Mouse (Mus musculus) heart, embryonic 16.5 days (tissue): ENCODE results near the gene Dis3. TPM values are rescaled to one million over a fixed set of nuclear protein-coding genes. Genes with fewer than 3 reads are reported as not detected.

Experiments
- ATAC-seq: fragments of 200-750 bp; cut with Nextera tagmentation; replicated peaks from 2 replicates; pipeline ENCODE4 v1.8.0; 2017; ENCODE audit warnings: moderate number of reproducible peaks; ENCODE audit not compliant: insufficient read depth, low FRiP score; ENCODE audit errors: extremely low read depth
- H3K27ac ChIP-seq: fragments of 300-500 bp; sonication (generic); 2 replicates; pipeline ENCODE4 v1.5.1; 2014; ENCODE audit warnings: mild to moderate bottlenecking, low read length, control low read depth, moderate library complexity
- H3K27me3 ChIP-seq: fragments of 300-500 bp; sonication (generic); 2 replicates; pipeline ENCODE4 v1.6.1; 2014; ENCODE audit warnings: low read length, mixed read lengths; ENCODE audit not compliant: control insufficient read depth, insufficient read depth
- H3K36me3 ChIP-seq: fragments of 300-500 bp; sonication (generic); 2 replicates; pipeline ENCODE4 v1.6.1; 2014; ENCODE audit not compliant: control insufficient read depth, insufficient read depth
- H3K4me1 ChIP-seq: fragments of 300-500 bp; sonication (generic); 2 replicates; pipeline ENCODE4 v1.6.1; 2014; ENCODE audit warnings: low read length, mixed read lengths; ENCODE audit not compliant: control insufficient read depth, insufficient read depth
- H3K4me2 ChIP-seq: fragments of 300-500 bp; sonication (generic); 2 replicates; pipeline ENCODE4 v1.6.1; 2014; ENCODE audit warnings: low read depth, mild to moderate bottlenecking, control low read depth, low read length
- H3K4me3 ChIP-seq: fragments of 300-500 bp; sonication (generic); 2 replicates; pipeline ENCODE4 v1.5.1; 2014; ENCODE audit warnings: mild to moderate bottlenecking, control low read depth, low read length
- H3K9ac ChIP-seq: fragments of 300-500 bp; sonication (generic); 2 replicates; pipeline ENCODE4 v1.6.1; 2014; ENCODE audit warnings: low read length, control low read depth
- H3K9me3 ChIP-seq: fragments of 300-500 bp; sonication (generic); replicated peaks from 2 replicates; pipeline ENCODE4 v1.6.1; 2016; ENCODE audit warnings: low read length; ENCODE audit not compliant: control insufficient read depth
- WGBS: fragments of 180-500 bp; shearing (Covaris S2); extraction: QIAGEN DNeasy Blood & Tissue Kit; methylation state at CpG from one replicate; pipeline ENCODE4 v1.1.7; 2014; 5-methylcytosine and 5-hydroxymethylcytosine counted together
- polyA plus RNA-seq: library from polyadenylated mRNA; unstranded; fragments of >200 nt; fragmentation: Nextera tagmentation; extraction: Ambion mirVana; gene quantifications from 2 replicates; pipeline ENCODE4 v1.2.1, GENCODE M21; 2015

Dis3 gene
- polyA plus RNA-seq, 1 experiment from 2014 or later, result 17.1 TPM

GRCm38 (mm10) chr14:99032596-99032995, 67.0 kb downstream of the Dis3 start:
- no peak overlapping the region for H3K9ac ChIP-seq
- peaks cover 5% of the 10 kb centered on the region; the same call in 1 of the 2 replicates for H3K4me1 ChIP-seq
- WGBS, result 79% methylated on average over 5 of the region's 5 CpGs
- ATAC-seq, result no peak
- H3K4me2 ChIP-seq, result no peak overlapping the region
- H3K27me3 ChIP-seq, result no peaks in the 10 kb centered on the region
- H3K27ac ChIP-seq, result no peak overlapping the region
- no peak overlapping the region for H3K4me3 ChIP-seq
- no peaks in the 10 kb centered on the region for H3K9me3 ChIP-seq
- H3K36me3 ChIP-seq, result peaks cover 20% of the 10 kb centered on the region

GRCm38 (mm10) chr14:99031337-99031873, 68.2 kb downstream of the Dis3 start:
- no peak for ATAC-seq

GRCm38 (mm10) chr14:99029987-99030386, 69.6 kb downstream of the Dis3 start:
- 45% methylated on average over 5 of the region's 5 CpGs for WGBS
- H3K4me2 ChIP-seq, result no peak overlapping the region
- ATAC-seq, result no peak
- H3K27me3 ChIP-seq, result no peaks in the 10 kb centered on the region
- no peak overlapping the region for H3K4me3 ChIP-seq
- peaks cover 5% of the 10 kb centered on the region; the same call in 1 of the 2 replicates for H3K4me1 ChIP-seq
- H3K27ac ChIP-seq, result no peak overlapping the region
- peaks cover 12% of the 10 kb centered on the region for H3K36me3 ChIP-seq
- H3K9me3 ChIP-seq, result no peaks in the 10 kb centered on the region
- H3K9ac ChIP-seq, result no peak overlapping the region

More at GRCm38 (mm10) chr14:99031337-99031873, 68.2 kb downstream of the Dis3 start:
- peaks cover 17% of the 10 kb centered on the region for H3K36me3 ChIP-seq
- no peak overlapping the region for H3K27ac ChIP-seq
- H3K4me3 ChIP-seq, result no peak overlapping the region
- no peaks in the 10 kb centered on the region for H3K9me3 ChIP-seq
- H3K4me1 ChIP-seq, result peaks cover 5% of the 10 kb centered on the region; the same call in 1 of the 2 replicates
- H3K27me3 ChIP-seq, result no peaks in the 10 kb centered on the region
- H3K9ac ChIP-seq, result no peak overlapping the region
- no peak overlapping the region for H3K4me2 ChIP-seq
- WGBS, result 87% methylated on average over 5 of the region's 5 CpGs

Other genes starting within 250 kb of the Dis3 start
- 4.4 TPM in 1 of 2 replicates, not detected in the other for gene Rpl36a-ps1, start 105.5 kb downstream of the Dis3 start, polyA plus RNA-seq
- gene Mzt1, start 53.6 kb downstream of the Dis3 start, polyA plus RNA-seq, result 75.0 and 97.7 TPM in 2 replicates
- gene Bora, start 53.5 kb downstream of the Dis3 start, polyA plus RNA-seq, result 41.5 and 46.1 TPM in 2 replicates
- gene Pibf1, start 346 bp downstream of the Dis3 start, polyA plus RNA-seq, result 12.8 and 15.0 TPM in 2 replicates
- 2.7 and 5.0 TPM in 2 replicates for gene Klf5, start 198.9 kb upstream of the Dis3 start, polyA plus RNA-seq